In genomic region chr14:55581981-55582681, GRCm38 (mm10) we compare ENCODE assay signal across 14 mouse cellular contexts. TPM values are rescaled to one million over a fixed set of nuclear protein-coding genes. Genes with fewer than 3 reads are reported as not detected.
DNase-seq lines count a peak whose midpoint lies in the region; ATAC-seq and TF ChIP-seq lines count a peak whose summit lies in the region.
"Had no signal": no experiment of that assay in that cellular context is flagged by ENCODE, and none has a peak within 500 bp of the region (broad histone marks: within the 10 kb centered on the region; RNA-seq: fewer than 3 reads in every experiment).

No protein-coding gene starts in this region.

- TF ChIP-seq CTCF in lung, embryonic 14.5 days (IDR thresholded peaks at IDR 0.05; ENCODE audit: low read depth) = peak; percentile 44

- ATAC-seq in lung, embryonic 14.5 days (ENCODE audit: insufficient read depth) = no peak
- ATAC-seq in hindbrain, embryonic 14.5 days (ENCODE audit: low FRiP score) = no peak

- H3K4me1 ChIP-seq in lung, embryonic 14.5 days (ENCODE audit: insufficient read depth) = 0 out of 2 replicates have a peak, but pooled peaks cover 6% of the 10 kb centered on the region
- peaks cover 13% of the 10 kb centered on the region for H3K4me1 ChIP-seq in hindbrain, embryonic 14.5 days (replicated peaks; ENCODE audit: control insufficient read depth, insufficient read depth, low read length)

- peak; percentile 31 to 47 for DNase-seq in adrenal gland, postnatal 36 days
- DNase-seq in adrenal gland, postnatal 4 days (ENCODE audit: low spot score in 2 of 2) = no peak
- DNase-seq in lung, embryonic 14.5 days = no peak
- DNase-seq in lung, adult 18-20 months = no peak
- DNase-seq in T-cell, adult 2 months (ENCODE audit: low spot score) = peak; percentile 25
- DNase-seq in naive thymus-derived CD4-positive, alpha-beta T cell, adult 2 months (ENCODE audit: low read depth) = peak; percentile 48
- DNase-seq in gastrocnemius, adult 8-10 months (ENCODE audit: low spot score in 2 of 2) = no peak
- no peak for DNase-seq in hindbrain, embryonic 14.5 days (ENCODE audit: low spot score)
- DNase-seq: heart, postnatal 36 days; kidney, postnatal 14 days had no signal

- peaks cover 18% of the 10 kb centered on the region for H3K36me3 ChIP-seq in lung, embryonic 14.5 days (ENCODE audit: insufficient read depth)
- peaks cover 22% of the 10 kb centered on the region; the same call in 1 of the 2 replicates for H3K36me3 ChIP-seq in hindbrain, embryonic 14.5 days (replicated peaks; ENCODE audit: control insufficient read depth, insufficient read depth)

- no peak overlapping the region for H3K27ac ChIP-seq in lung, embryonic 14.5 days (ENCODE audit: low read depth)
- no peak overlapping the region for H3K27ac ChIP-seq in hindbrain, embryonic 14.5 days
- H3K27ac ChIP-seq: forebrain, embryonic 10.5 days; macrophage had no signal

- H3K4me2 ChIP-seq in lung, embryonic 14.5 days = no peak overlapping the region
- no peak overlapping the region for H3K4me2 ChIP-seq in hindbrain, embryonic 14.5 days (replicated peaks)

- 75% methylated on average over 9 of the region's 9 CpGs for WGBS in lung, embryonic 14.5 days
- WGBS in hindbrain, embryonic 14.5 days = 77% methylated on average over 9 of the region's 9 CpGs

- no peak overlapping the region for H3K4me3 ChIP-seq in lung, embryonic 14.5 days (ENCODE audit: low read depth, low read length)
- no peak overlapping the region for H3K4me3 ChIP-seq in hindbrain, embryonic 14.5 days (replicated peaks; ENCODE audit: low read length)
- H3K4me3 ChIP-seq: forebrain, embryonic 10.5 days had no signal

- H3K27me3 ChIP-seq in lung, embryonic 14.5 days (ENCODE audit: insufficient read depth, low read length) = no peaks in the 10 kb centered on the region
- no peaks in the 10 kb centered on the region for H3K27me3 ChIP-seq in hindbrain, embryonic 14.5 days (ENCODE audit: control insufficient read depth, insufficient read depth, low read length)

- H3K9ac ChIP-seq in lung, embryonic 14.5 days = no peak overlapping the region
- no peak overlapping the region for H3K9ac ChIP-seq in hindbrain, embryonic 14.5 days

- no peaks in the 10 kb centered on the region for H3K9me3 ChIP-seq in lung, embryonic 14.5 days (ENCODE audit: low read depth, low read length)
- no peaks in the 10 kb centered on the region for H3K9me3 ChIP-seq in hindbrain, embryonic 14.5 days (ENCODE audit: control insufficient read depth, low read length)
- H3K9me3 ChIP-seq: forebrain, embryonic 10.5 days had no signal

RNA-seq across cellular contexts. Expression of gene Emc9, which starts 3.0 kb away (rescaled TPM):
- 10 to 100 TPM; 28.0 to 45.9 TPM for total RNA-seq in adrenal gland, postnatal 36 days (2021)
- 10 to 100 TPM; 40.9 to 47.0 TPM for total RNA-seq in adrenal gland, postnatal 4 days (2021)
- polyA plus RNA-seq in lung, embryonic 14.5 days (2014; fragmentation: Nextera tagmentation; extraction: Ambion mirVana) = 2.1 and 2.4 TPM in 2 replicates
- 10 to 100 TPM; 30.6 to 41.6 (median 37.6) TPM for total RNA-seq in gastrocnemius, adult 8-10 months (2022)
- polyA plus RNA-seq in hindbrain, embryonic 14.5 days (2014; fragmentation: Nextera tagmentation; extraction: Ambion mirVana) = 37.2 and 39.2 TPM in 2 replicates

RNA-seq across cellular contexts. Expression of gene Psme1, which starts 4.2 kb away (rescaled TPM):
- 100 to 1,000 TPM; 203 to 361 TPM for total RNA-seq in adrenal gland, postnatal 36 days (2021)
- 100 to 1,000 TPM; 302 to 310 TPM for total RNA-seq in adrenal gland, postnatal 4 days (2021)
- 139 and 142 TPM in 2 replicates for polyA plus RNA-seq in lung, embryonic 14.5 days (2014; fragmentation: Nextera tagmentation; extraction: Ambion mirVana)
- 10 to 100 TPM; 63.4 to 78.7 (median 78.0) TPM for total RNA-seq in gastrocnemius, adult 8-10 months (2022)
- polyA plus RNA-seq in hindbrain, embryonic 14.5 days (2014; fragmentation: Nextera tagmentation; extraction: Ambion mirVana) = 192 and 207 TPM in 2 replicates

RNA-seq across cellular contexts. Expression of gene Fitm1, which starts 6.7 kb away (rescaled TPM):
- total RNA-seq in adrenal gland, postnatal 36 days (2021) = 1 to 10 TPM in 1 of 2 experiments, under 1 TPM in 1; 0.63 to 1.5 TPM
- 1 to 10 TPM; 6.5 to 10.0 TPM for total RNA-seq in adrenal gland, postnatal 4 days (2021)
- 0.76 and 1.7 TPM in 2 replicates for polyA plus RNA-seq in lung, embryonic 14.5 days (2014; fragmentation: Nextera tagmentation; extraction: Ambion mirVana)
- 100 to 1,000 TPM; 275 to 317 (median 288) TPM for total RNA-seq in gastrocnemius, adult 8-10 months (2022)
- 0.27 TPM in 1 of 2 replicates, not detected in the other for polyA plus RNA-seq in hindbrain, embryonic 14.5 days (2014; fragmentation: Nextera tagmentation; extraction: Ambion mirVana)
- total RNA-seq: left cerebral cortex, postnatal 36 days; monocyte, adult 5-6 weeks had no signal
- polyA plus RNA-seq: forebrain, embryonic 10.5 days; macrophage had no signal

RNA-seq across cellular contexts. Expression of gene Psme2, which starts 8.8 kb away (rescaled TPM):
- total RNA-seq in adrenal gland, postnatal 36 days (2021) = 100 to 1,000 TPM; 311 to 396 TPM
- 100 to 1,000 TPM; 336 to 355 TPM for total RNA-seq in adrenal gland, postnatal 4 days (2021)
- 228 and 242 TPM in 2 replicates for polyA plus RNA-seq in lung, embryonic 14.5 days (2014; fragmentation: Nextera tagmentation; extraction: Ambion mirVana)
- 10 to 100 TPM; 50.9 to 72.8 (median 62.7) TPM for total RNA-seq in gastrocnemius, adult 8-10 months (2022)
- polyA plus RNA-seq in hindbrain, embryonic 14.5 days (2014; fragmentation: Nextera tagmentation; extraction: Ambion mirVana) = 152 and 179 TPM in 2 replicates

RNA-seq across cellular contexts. Expression of gene Rnf31, which starts 9.4 kb away (rescaled TPM):
- total RNA-seq in adrenal gland, postnatal 36 days (2021) = 10 to 100 TPM; 33.7 to 33.9 TPM
- total RNA-seq in adrenal gland, postnatal 4 days (2021) = 10 to 100 TPM; 35.0 to 40.3 TPM
- 14.4 and 16.9 TPM in 2 replicates for polyA plus RNA-seq in lung, embryonic 14.5 days (2014; fragmentation: Nextera tagmentation; extraction: Ambion mirVana)
- 10 to 100 TPM; 14.8 to 18.7 (median 16.6) TPM for total RNA-seq in gastrocnemius, adult 8-10 months (2022)
- 12.5 and 20.4 TPM in 2 replicates for polyA plus RNA-seq in hindbrain, embryonic 14.5 days (2014; fragmentation: Nextera tagmentation; extraction: Ambion mirVana)

Comparison
In these comparisons a context has a peak if more than half of its experiments do, and no peak if none do; other contexts are left out.
1. DNase-seq: peak in adrenal gland, postnatal 36 days (2 of 2), T-cell, adult 2 months (single experiment) and naive thymus-derived CD4-positive, alpha-beta T cell, adult 2 months (single experiment); none in adrenal gland, postnatal 4 days (0 of 2), lung, embryonic 14.5 days (single experiment), lung, adult 18-20 months (0 of 2), gastrocnemius, adult 8-10 months (0 of 2) and hindbrain, embryonic 14.5 days (single experiment).
2. RNA of gene Fitm1, which starts 6.7 kb away (total RNA-seq): 275 to 317 TPM in gastrocnemius, adult 8-10 months; 6.5 to 10.0 TPM in adrenal gland, postnatal 4 days and 0.63 to 1.5 TPM in adrenal gland, postnatal 36 days; every median in the first group is over 10 times any median in the second.